Mouse (Mus musculus) cerebellum, adult 2 months (tissue): ENCODE measurements at regions not wholly inside any gene's neighbourhood (a gene's known extent, or its start where the extent isn't known, plus 50 kb on each side); places are given as distances from the start of the nearest gene placed in this dataset.

Experiments used
- DNase-seq, 2 experiments: peaks; one replicate each; pipeline ENCODE4 v3.0.0; 2021
- H3K27ac ChIP-seq: fragments of 200-500 bp; 2 replicates; pipeline ENCODE4 v1.5.1; 2012; ENCODE audit warnings: low read length, control low read depth, inconsistent platforms; ENCODE audit not compliant: insufficient read depth
- H3K27me3 ChIP-seq: fragments of 200-500 bp; 2 replicates; pipeline ENCODE4 v1.6.1; 2012; ENCODE audit warnings: inconsistent platforms, mild to moderate bottlenecking, low read length, moderate library complexity; ENCODE audit not compliant: control insufficient read depth, insufficient read depth
- H3K4me1 ChIP-seq: fragments of 200-500 bp; 2 replicates; pipeline ENCODE4 v1.6.1; 2011; ENCODE audit warnings: low read length; ENCODE audit not compliant: control insufficient read depth, insufficient read depth
- H3K4me3 ChIP-seq: fragments of 200-500 bp; replicated peaks from 2 replicates; pipeline ENCODE3; 2011; ENCODE audit warnings: mild to moderate bottlenecking, low read depth, low read length, control low read depth; ENCODE audit not compliant: insufficient read depth
- CTCF ChIP-seq: fragments of 200-500 bp; IDR thresholded peaks from 2 replicates; pipeline ENCODE4 v1.5.1; 2011; ENCODE audit warnings: low read depth, mild to moderate bottlenecking, control low read depth, low read length, moderate library complexity, borderline replicate concordance; ENCODE audit not compliant: insufficient read depth
- POLR2A ChIP-seq: fragments of 200-500 bp; IDR thresholded peaks from 2 replicates; pipeline ENCODE4 v1.6.1; 2011; ENCODE audit warnings: low read length, control low read depth, borderline replicate concordance; ENCODE audit not compliant: insufficient read depth
- whole genome bisulfite sequencing: fragments of 180-500 bp; shearing (Covaris S2); methylation state at CpG from one replicate; pipeline ENCODE4 v1.1.7; 2018; 5-methylcytosine and 5-hydroxymethylcytosine counted together

GRCm38 (mm10) chr15:88497957-88498356 is 102.1 kb upstream of the Zdhhc25 start:
- no peak overlapping the region for H3K4me3 ChIP-seq
- H3K27me3 ChIP-seq = no peaks in the 10 kb centered on the region; the same call in 1 of the 2 replicates
- WGBS = 88% methylated on average over 7 of the region's 7 CpGs
- TF ChIP-seq CTCF (no peak), POLR2A (no peak)
- no peak overlapping the region for H3K27ac ChIP-seq
- DNase-seq = no peak
- H3K4me1 ChIP-seq = peaks cover 5% of the 10 kb centered on the region

- no peak for TF ChIP-seq CTCF
- no peak for TF ChIP-seq POLR2A
- DNase-seq = peak; percentile 41 to 75
- WGBS = 53% methylated on average over 2 of the region's 2 CpGs
Measured at GRCm38 (mm10) chr15:88502311-88502710, 97.8 kb upstream of the Zdhhc25 start.

GRCm38 (mm10) chr15:88503896-88504295 is 96.2 kb upstream of the Zdhhc25 start:
- WGBS = 47% methylated on average over 7 of the region's 7 CpGs
- Histone ChIP-seq H3K4me3 (no peak overlapping the region), H3K27ac (no peak overlapping the region), H3K27me3 (no peaks in the 10 kb centered on the region), H3K4me1 (peaks cover 16% of the 10 kb centered on the region)
- TF ChIP-seq POLR2A (no peak), CTCF (no peak)
- DNase-seq = peak in 1 of 2 experiments; percentile 46

More at GRCm38 (mm10) chr15:88502311-88502710, 97.8 kb upstream of the Zdhhc25 start:
- Histone ChIP-seq H3K27ac (no peak overlapping the region), H3K4me1 (peaks cover 16% of the 10 kb centered on the region), H3K4me3 (no peak overlapping the region), H3K27me3 (no peaks in the 10 kb centered on the region)

GRCm38 (mm10) chr15:88505491-88506119 is 94.5 kb upstream of the Zdhhc25 start:
- no peak for TF ChIP-seq POLR2A
- TF ChIP-seq CTCF = no peak
- Histone ChIP-seq H3K27ac (no peak overlapping the region), H3K27me3 (no peaks in the 10 kb centered on the region), H3K4me1 (peaks cover 16% of the 10 kb centered on the region), H3K4me3 (no peak overlapping the region)
- WGBS = 44% methylated on average over 13 of the region's 13 CpGs
- peak in 1 of 2 experiments; percentile 34 for DNase-seq

GRCm38 (mm10) chr15:88507886-88508285 is 92.2 kb upstream of the Zdhhc25 start:
- TF ChIP-seq POLR2A (no peak), CTCF (no peak)
- H3K27ac ChIP-seq = no peak overlapping the region
- H3K27me3 ChIP-seq = no peaks in the 10 kb centered on the region
- 60% methylated on average over 2 of the region's 2 CpGs for WGBS
- no peak overlapping the region for H3K4me3 ChIP-seq
- no peak for DNase-seq
- peaks cover 11% of the 10 kb centered on the region for H3K4me1 ChIP-seq

- no peaks in the 10 kb centered on the region for H3K27me3 ChIP-seq
- 39% methylated on average over 6 of the region's 6 CpGs for WGBS
- no peak overlapping the region for H3K27ac ChIP-seq
- peaks cover under 1% of the 10 kb centered on the region for H3K4me1 ChIP-seq
- TF ChIP-seq CTCF (no peak), POLR2A (no peak)
- DNase-seq = peak; percentile 46 to 63
- H3K4me3 ChIP-seq = no peak overlapping the region
Measured at GRCm38 (mm10) chr15:88508971-88509370, 91.1 kb upstream of the Zdhhc25 start.

- Histone ChIP-seq H3K27me3 (no peaks in the 10 kb centered on the region), H3K4me1 (no peaks in the 10 kb centered on the region; the same call in 1 of the 2 replicates), H3K4me3 (no peak overlapping the region), H3K27ac (no peak overlapping the region)
- WGBS = 64% methylated on average over 2 of the region's 2 CpGs
- TF ChIP-seq CTCF = no peak
- no peak for TF ChIP-seq POLR2A
- peak; percentile 61 to 67 for DNase-seq
Measured at GRCm38 (mm10) chr15:88509626-88510025, 90.5 kb upstream of the Zdhhc25 start.

GRCm38 (mm10) chr15:88514091-88514490 is 86.0 kb upstream of the Zdhhc25 start:
- no peak overlapping the region for H3K27ac ChIP-seq
- no peak for DNase-seq
- WGBS = 96% methylated on average over 5 of the region's 5 CpGs
- H3K4me1 ChIP-seq = no peaks in the 10 kb centered on the region; the same call in 1 of the 2 replicates
- H3K4me3 ChIP-seq = no peak overlapping the region
- H3K27me3 ChIP-seq = no peaks in the 10 kb centered on the region
- TF ChIP-seq POLR2A = no peak
- TF ChIP-seq CTCF = no peak
